Mouse (Mus musculus) embryonic facial prominence, embryonic 10.5 days (tissue): ENCODE data around the gene Fbxo22. TPM values are rescaled to one million over a fixed set of nuclear protein-coding genes. Genes with fewer than 3 reads are reported as not detected.
"Not testable (repeated sequence)": the region's sequence is repeated elsewhere in the genome, so short reads cannot be mapped to it uniquely, and the experiment has no call there.

ENCODE experiments used
- DNase-seq: peaks from one replicate; pipeline ENCODE4 v3.0.0-alpha.2; 2017; ENCODE audit warnings: low spot score
- H3K27ac ChIP-seq: fragments of 300-500 bp; sonication (generic); replicated peaks from 2 replicates; pipeline ENCODE4 v1.5.1; 2016; ENCODE audit warnings: mild to moderate bottlenecking
- H3K27me3 ChIP-seq: fragments of 300-500 bp; sonication (generic); replicated peaks from 2 replicates; pipeline ENCODE4 v1.6.1; 2016; ENCODE audit warnings: low read depth, mild to moderate bottlenecking; ENCODE audit not compliant: poor library complexity, severe bottlenecking
- H3K36me3 ChIP-seq: fragments of 300-500 bp; sonication (generic); replicated peaks from 2 replicates; pipeline ENCODE4 v1.6.1; 2016; ENCODE audit warnings: mild to moderate bottlenecking, moderate library complexity
- H3K4me1 ChIP-seq: fragments of 300-500 bp; sonication (generic); 2 replicates; pipeline ENCODE4 v1.6.1; 2016
- H3K4me3 ChIP-seq: fragments of 300-500 bp; sonication (generic); 2 replicates; pipeline ENCODE4 v1.5.1; 2016; ENCODE audit warnings: mild to moderate bottlenecking, moderate library complexity
- H3K9me3 ChIP-seq: fragments of 300-500 bp; sonication (generic); 2 replicates; pipeline ENCODE4 v1.6.1; 2016; ENCODE audit warnings: mild to moderate bottlenecking
- WGBS: fragments of 180-500 bp; shearing (Covaris S2); methylation state at CpG from one replicate; pipeline ENCODE4 v1.1.7; 2016; 5-methylcytosine and 5-hydroxymethylcytosine counted together
- polyA plus RNA-seq: library from polyadenylated mRNA; unstranded; fragments of >200 nt; fragmentation: Nextera tagmentation; extraction: Ambion mirVana; gene quantifications from 2 replicates; pipeline ENCODE4 v1.2.1, GENCODE M21; 2016

Gene Fbxo22
- polyA plus RNA-seq, 1 experiment from 2014 or later, result 75.5 TPM

DNA sequence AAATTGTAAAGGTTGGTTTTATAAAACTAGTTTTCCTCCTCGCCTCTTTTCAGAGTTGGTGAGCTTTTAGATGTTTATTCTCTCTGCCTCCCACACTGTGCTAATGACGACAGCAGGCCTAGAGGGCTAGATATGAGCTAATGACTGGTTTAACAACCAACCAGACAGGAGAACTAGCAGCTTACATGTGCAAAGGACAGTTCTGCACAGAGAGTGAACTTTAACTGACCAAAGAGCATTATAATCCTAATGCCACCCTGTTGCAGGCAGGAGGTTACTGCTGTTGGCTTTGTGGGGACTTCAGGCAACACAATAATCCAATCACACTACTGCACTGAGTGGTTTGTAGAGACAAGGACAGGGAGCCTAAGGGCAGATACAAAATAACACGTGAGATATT is 34.6 kb downstream of the Fbxo22 start:
- no peak for DNase-seq
- peaks cover 16% of the 10 kb centered on the region; the same call in 1 of the 2 replicates for H3K27me3 ChIP-seq
- H3K4me3 ChIP-seq, result no peak overlapping the region
- 82% methylated on average over 3 of the region's 3 CpGs for WGBS
- no peaks in the 10 kb centered on the region for H3K36me3 ChIP-seq
- no peak overlapping the region for H3K27ac ChIP-seq
- H3K9me3 ChIP-seq, result no peaks in the 10 kb centered on the region
- no peaks in the 10 kb centered on the region for H3K4me1 ChIP-seq

DNA sequence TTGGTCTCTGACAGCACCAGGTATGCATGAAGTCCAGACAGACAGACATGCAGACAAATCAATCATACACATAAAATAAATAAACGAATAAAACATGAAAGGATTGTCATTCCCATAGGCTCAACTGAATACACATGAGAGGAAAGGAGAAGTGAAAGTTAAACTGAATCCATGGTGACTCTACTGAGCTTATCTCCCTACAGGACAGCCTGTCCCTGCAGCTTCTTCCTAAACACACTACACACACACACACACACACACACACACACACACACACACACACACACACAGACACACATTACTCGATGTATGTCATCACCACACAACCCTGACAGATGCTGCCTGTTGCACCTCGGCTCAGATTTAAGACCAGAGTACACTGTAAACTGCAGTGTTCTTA is 35.4 kb downstream of the Fbxo22 start:
- Histone ChIP-seq H3K27ac (no peak overlapping the region), H3K36me3 (no peaks in the 10 kb centered on the region), H3K9me3 (no peaks in the 10 kb centered on the region), H3K27me3 (peaks cover 16% of the 10 kb centered on the region; the same call in 1 of the 2 replicates), H3K4me1 (no peaks in the 10 kb centered on the region), H3K4me3 (no peak overlapping the region)
- no peak for DNase-seq
- 85% methylated on average over 3 of the region's 3 CpGs for WGBS

DNA sequence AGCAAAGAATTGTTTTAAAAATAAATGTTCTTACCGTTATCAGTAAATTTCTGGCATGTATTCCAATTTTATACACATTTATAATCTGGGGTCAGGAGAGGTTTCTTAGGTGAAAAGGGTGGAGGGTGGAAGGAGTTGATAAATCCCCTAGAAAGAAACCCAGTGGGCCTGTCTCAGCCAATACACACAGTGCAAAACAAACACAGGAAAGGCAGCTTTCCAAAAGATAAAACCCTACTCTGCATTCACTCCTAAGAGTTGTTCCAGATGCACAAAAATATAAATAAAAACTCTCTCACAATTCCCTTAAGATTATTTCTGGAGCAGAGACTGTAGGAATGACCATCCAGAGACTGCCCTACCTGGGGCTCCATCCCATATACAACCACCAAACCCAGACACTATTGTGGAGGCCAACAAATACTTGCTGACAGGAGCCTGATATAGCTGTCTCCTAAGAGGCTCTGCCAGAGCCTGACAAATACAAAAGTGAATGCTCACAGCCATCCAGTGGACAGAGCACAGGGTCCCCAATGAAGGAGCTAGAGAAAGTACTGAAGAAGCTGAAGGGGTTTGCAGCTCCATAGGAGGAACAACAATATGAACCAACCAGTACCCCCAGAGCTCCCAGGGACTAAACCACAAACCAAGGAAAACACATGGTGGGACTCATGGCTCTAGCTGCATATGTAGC is 36.5 kb downstream of the Fbxo22 start:
- H3K27me3 ChIP-seq, result peaks cover 16% of the 10 kb centered on the region; the same call in 1 of the 2 replicates
- not testable (repeated sequence) for H3K36me3 ChIP-seq, H3K4me1 ChIP-seq, H3K9me3 ChIP-seq, H3K4me3 ChIP-seq, H3K27ac ChIP-seq, DNase-seq
- 95% methylated on average over 1 of the region's 1 CpGs for WGBS

DNA sequence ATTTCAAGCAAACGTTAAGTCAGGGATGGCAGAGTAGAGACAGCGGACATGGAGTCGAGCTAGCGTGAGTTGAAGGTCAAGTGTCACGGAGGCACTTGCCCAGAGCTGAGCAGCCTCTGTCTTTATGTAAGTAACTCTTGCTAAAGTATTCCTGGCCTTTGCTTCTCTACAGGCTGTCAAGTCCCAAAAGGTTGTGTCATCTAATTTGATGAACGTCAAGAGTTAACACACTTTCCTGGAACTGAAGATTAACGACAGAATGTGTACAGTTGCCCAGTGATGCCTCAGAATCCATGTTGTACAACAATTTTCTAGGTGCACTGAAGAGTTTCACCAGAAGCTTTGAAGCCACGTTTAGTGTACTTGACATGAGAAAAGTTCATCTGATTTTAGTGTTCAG is 37.7 kb downstream of the Fbxo22 start:
- Histone ChIP-seq H3K27me3 (peaks cover 12% of the 10 kb centered on the region; the same call in 1 of the 2 replicates), H3K36me3 (no peaks in the 10 kb centered on the region), H3K27ac (no peak overlapping the region), H3K4me3 (no peak overlapping the region), H3K9me3 (no peaks in the 10 kb centered on the region), H3K4me1 (no peaks in the 10 kb centered on the region)
- DNase-seq, result no peak
- 78% methylated on average over 8 of the region's 8 CpGs for WGBS

DNA sequence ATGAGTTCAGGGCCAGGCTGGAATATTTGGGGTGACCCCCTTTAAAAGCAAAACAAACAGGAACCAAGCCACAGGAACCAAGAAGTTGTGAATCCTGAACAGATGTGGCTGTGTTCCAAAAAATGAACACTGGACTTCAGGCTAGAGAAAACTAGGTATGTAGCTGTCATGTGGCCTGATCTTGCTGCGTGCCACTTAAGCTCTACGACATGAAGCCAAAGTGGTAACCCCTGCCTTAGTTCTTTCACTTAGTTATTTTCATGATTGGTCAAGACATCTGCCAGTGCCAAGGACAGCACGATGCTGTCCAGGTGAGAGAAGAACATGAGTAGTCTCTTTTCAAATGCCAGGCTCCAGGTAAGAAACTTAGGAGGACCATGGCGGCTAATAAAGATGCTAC is 38.2 kb downstream of the Fbxo22 start:
- WGBS, result 94% methylated on average over 4 of the region's 4 CpGs
- no peak overlapping the region for H3K27ac ChIP-seq
- no peak for DNase-seq
- no peaks in the 10 kb centered on the region for H3K36me3 ChIP-seq
- H3K4me3 ChIP-seq, result no peak overlapping the region
- no peaks in the 10 kb centered on the region for H3K4me1 ChIP-seq
- peaks cover 7% of the 10 kb centered on the region; the same call in 1 of the 2 replicates for H3K27me3 ChIP-seq
- H3K9me3 ChIP-seq, result no peaks in the 10 kb centered on the region

DNA sequence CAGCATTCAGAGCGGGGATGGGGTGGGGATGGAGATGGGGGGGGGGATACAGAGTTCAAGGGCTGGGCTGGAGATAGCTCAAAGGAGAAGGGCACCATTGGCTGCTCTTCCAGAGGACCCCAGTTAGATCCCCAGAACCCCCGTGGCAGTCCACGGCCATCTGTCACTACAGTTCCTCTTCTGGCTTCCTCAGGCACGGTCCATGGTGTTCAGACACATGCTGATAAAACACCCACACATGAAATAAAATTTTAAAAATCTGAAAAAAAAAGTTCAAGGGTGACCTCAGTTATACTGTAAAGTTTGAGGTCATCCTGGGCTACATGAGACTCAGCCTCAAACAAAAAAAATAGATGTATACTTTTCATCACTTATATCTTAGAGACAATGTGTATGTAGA is 39.7 kb downstream of the Fbxo22 start:
- no peaks in the 10 kb centered on the region for H3K27me3 ChIP-seq
- DNase-seq, result no peak
- H3K9me3 ChIP-seq, result no peaks in the 10 kb centered on the region
- H3K27ac ChIP-seq, result no peak overlapping the region
- 84% methylated on average over 4 of the region's 4 CpGs for WGBS
- H3K4me1 ChIP-seq, result no peaks in the 10 kb centered on the region
- no peaks in the 10 kb centered on the region for H3K36me3 ChIP-seq
- no peak overlapping the region for H3K4me3 ChIP-seq

DNA sequence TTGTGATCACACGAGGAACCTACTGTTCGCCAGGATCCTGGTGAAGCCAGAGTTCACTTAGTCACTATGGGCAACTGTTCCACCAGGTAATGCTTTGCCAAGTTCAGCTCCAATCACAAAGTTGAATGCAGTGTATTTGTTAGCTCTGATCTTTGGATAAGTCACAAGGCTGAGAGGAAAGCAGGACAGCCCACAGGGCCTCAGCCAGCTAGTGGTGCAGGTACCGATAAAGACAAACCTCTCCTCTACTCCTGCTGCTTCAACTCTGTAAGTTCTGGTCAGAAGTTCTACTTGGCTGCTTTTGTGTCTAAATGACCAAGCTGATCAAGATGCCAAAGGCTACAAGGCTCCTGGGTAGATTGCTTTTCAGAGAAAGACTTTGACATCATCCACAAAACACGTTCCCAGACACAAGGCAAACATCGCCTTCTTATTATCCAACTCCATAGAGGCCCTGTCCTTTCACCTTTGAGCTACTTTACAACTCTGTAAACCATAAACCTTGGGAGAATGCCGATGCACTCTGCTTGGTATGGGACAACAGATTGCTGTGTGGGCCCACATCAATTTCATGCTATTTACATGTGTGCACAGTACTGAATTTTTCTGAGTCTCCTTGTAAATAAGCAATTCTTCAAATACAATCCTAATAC is 42.0 kb downstream of the Fbxo22 start:
- Histone ChIP-seq H3K9me3 (no peaks in the 10 kb centered on the region), H3K27ac (no peak overlapping the region)

DNA sequence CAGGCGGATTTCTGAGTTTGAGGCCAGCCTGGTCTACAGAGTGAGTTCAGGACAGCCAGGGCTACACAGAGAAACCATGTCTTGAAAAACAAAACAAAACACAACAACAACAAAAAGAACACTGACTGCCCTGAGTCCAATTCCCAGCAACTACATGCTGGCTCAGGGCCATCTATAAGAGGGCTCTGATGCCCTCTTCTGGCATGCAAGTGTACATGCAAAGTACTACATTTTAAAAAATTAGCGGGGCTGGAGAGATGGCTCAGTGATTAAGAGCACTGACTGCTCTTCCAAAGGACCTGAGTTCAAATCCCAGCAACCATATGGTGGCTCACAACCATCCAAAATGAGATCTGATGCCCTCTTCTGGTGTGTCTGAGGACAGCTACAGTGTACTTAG is 43.4 kb downstream of the Fbxo22 start:
- H3K4me1 ChIP-seq, H3K27me3 ChIP-seq, DNase-seq, H3K4me3 ChIP-seq, H3K9me3 ChIP-seq, H3K27ac ChIP-seq, H3K36me3 ChIP-seq: not testable (repeated sequence)
- 52% methylated on average over 2 of the region's 2 CpGs for WGBS

More for the DNA sequence above, 42.0 kb downstream of the Fbxo22 start:
- no peak overlapping the region for H3K4me3 ChIP-seq
- H3K36me3 ChIP-seq, result no peaks in the 10 kb centered on the region
- WGBS, result 91% methylated on average over 6 of the region's 6 CpGs
- no peaks in the 10 kb centered on the region for H3K4me1 ChIP-seq
- H3K27me3 ChIP-seq, result no peaks in the 10 kb centered on the region
- no peak for DNase-seq

DNA sequence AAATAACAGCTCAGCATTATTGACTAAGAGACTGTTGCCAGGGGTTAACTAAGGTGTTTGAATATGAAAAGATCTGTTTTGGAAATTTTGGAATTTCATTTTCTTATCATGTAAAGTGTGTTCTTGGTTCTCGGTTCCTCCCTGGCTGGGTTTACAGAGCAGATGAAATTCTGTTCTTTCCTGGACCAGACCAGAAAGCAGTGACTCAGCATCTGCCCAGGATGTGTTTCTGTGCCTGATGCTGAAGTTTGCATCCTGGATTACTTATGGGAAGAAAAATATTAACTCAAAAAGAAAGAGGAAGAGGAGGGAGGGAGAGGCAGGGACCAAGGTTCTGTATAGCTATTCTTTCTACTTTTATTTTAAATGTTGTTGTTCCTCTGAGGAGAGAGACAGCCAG is 45.1 kb downstream of the Fbxo22 start:
- no peaks in the 10 kb centered on the region for H3K9me3 ChIP-seq
- no peaks in the 10 kb centered on the region for H3K36me3 ChIP-seq
- WGBS, result 76% methylated on average over 1 of the region's 1 CpGs
- DNase-seq, result no peak
- H3K4me3 ChIP-seq, result no peak overlapping the region
- H3K27me3 ChIP-seq, result no peaks in the 10 kb centered on the region
- H3K4me1 ChIP-seq, result no peaks in the 10 kb centered on the region
- no peak overlapping the region for H3K27ac ChIP-seq

DNA sequence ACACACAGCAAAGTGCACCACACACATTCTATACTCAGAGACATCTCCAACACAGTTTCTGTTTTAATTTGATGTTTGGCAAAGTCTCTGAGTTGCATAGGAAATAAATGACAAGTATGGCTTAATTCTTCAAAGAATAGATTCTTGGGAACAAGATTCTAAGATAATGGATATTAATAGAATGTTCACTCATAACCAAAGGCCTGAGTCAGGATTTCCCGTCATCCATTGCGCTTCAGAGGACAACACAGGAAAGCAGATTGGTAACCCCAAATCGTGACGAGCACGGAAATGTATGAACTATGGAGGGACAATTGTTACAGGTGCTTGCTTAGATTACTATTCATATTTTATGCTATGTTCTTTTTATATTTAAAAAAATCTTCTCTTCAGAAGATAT is 46.3 kb downstream of the Fbxo22 start:
- WGBS, result 95% methylated on average over 5 of the region's 5 CpGs
- no peaks in the 10 kb centered on the region for H3K27me3 ChIP-seq
- H3K36me3 ChIP-seq, result no peaks in the 10 kb centered on the region
- no peaks in the 10 kb centered on the region for H3K4me1 ChIP-seq
- no peak for DNase-seq
- H3K9me3 ChIP-seq, result no peaks in the 10 kb centered on the region
- H3K4me3 ChIP-seq, result no peak overlapping the region
- no peak overlapping the region for H3K27ac ChIP-seq

DNA sequence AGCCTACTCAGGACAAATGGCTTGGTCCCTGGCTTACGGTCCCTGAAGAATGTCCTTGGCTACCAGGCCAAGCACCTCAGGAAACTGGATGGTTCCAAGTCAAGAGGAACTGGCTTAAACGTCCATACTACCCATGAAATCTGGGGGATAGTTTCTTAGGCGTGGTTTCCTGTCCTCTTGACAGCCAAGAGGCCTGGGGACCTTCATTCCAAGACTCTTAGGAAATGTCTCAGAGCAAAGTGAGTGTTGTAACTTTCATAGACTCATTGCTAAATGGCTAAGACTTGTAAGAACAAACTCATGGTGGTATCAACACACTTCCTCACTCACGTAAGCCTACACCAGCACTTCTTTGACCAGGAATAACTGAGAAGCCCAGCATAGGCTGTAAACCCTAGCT is 46.9 kb downstream of the Fbxo22 start:
- 71% methylated on average over 4 of the region's 4 CpGs for whole genome bisulfite sequencing
- H3K4me1 ChIP-seq, result no peaks in the 10 kb centered on the region
- no peak for DNase-seq
- H3K4me3 ChIP-seq, result no peak overlapping the region
- H3K27ac ChIP-seq, result no peak overlapping the region
- H3K27me3 ChIP-seq, result no peaks in the 10 kb centered on the region
- no peaks in the 10 kb centered on the region for H3K36me3 ChIP-seq
- H3K9me3 ChIP-seq, result no peaks in the 10 kb centered on the region

DNA sequence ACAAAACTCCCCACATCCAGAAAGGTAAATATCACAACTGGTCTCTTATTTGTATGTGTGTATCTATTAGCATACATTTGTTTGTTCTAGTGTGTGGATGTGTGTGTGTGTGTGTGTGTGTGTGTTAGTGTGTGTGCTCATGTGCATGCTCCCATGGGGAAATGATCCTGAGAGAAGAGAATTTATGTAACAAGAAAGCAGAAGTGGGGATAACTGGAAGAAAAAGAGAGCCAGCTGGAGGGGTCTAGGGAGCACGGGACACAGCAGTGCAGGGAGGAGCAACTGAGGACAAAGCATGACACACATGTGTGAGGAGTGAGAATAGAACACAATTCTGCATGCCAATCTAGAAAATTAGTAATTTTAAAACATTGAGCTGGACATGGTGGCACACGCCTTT is 48.4 kb downstream of the Fbxo22 start:
- 83% methylated on average over 2 of the region's 2 CpGs for WGBS
- no peaks in the 10 kb centered on the region for H3K36me3 ChIP-seq
- no peak overlapping the region for H3K27ac ChIP-seq
- H3K4me3 ChIP-seq, result no peak overlapping the region
- no peaks in the 10 kb centered on the region for H3K4me1 ChIP-seq
- H3K27me3 ChIP-seq, result no peaks in the 10 kb centered on the region
- no peak for DNase-seq
- no peaks in the 10 kb centered on the region for H3K9me3 ChIP-seq

DNA sequence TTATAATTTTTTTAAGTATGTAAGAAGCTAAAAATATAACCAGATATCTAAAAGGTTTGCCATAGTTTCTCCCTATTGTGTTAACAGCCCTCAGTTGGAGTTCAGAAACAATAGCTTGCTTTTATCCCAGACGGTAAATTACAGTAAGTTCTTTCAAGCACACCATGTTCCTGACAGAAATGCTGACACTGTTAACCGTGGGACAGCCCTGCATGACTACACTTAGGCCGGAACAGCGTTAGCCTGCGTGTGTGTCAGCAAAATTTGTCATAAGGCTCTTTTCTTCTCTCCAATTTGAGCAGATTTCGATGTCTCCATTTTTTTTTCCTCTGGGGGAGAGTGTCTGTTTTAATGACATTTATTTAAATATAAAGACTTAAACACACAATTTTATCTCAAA is 51.0 kb downstream of the Fbxo22 start:
- no peak overlapping the region for H3K27ac ChIP-seq
- WGBS, result 76% methylated on average over 6 of the region's 6 CpGs
- no peaks in the 10 kb centered on the region for H3K4me1 ChIP-seq
- H3K4me3 ChIP-seq, result no peak overlapping the region
- no peaks in the 10 kb centered on the region for H3K36me3 ChIP-seq
- no peaks in the 10 kb centered on the region for H3K9me3 ChIP-seq
- H3K27me3 ChIP-seq, result no peaks in the 10 kb centered on the region
- DNase-seq, result no peak
